Mouse (Mus musculus): ENCODE measurements at regions not wholly inside any gene's neighbourhood (a gene's known extent, or its start where the extent isn't known, plus 50 kb on each side); places are given as distances from the start of the nearest gene placed in this dataset.

- Histone ChIP-seq H3K9me3 (ENCODE audit: low read length) (no peaks in the 10 kb centered on the region), H3K36me3 (ENCODE audit: insufficient read depth, low read length) (no peaks in the 10 kb centered on the region), H3K27me3 (ENCODE audit: insufficient read depth, low read length) (0 out of 2 replicates have a peak, but pooled peaks cover 3% of the 10 kb centered on the region), H3K4me1 (replicated peaks; ENCODE audit: low read depth, low read length) (no peaks in the 10 kb centered on the region), H3K4me3 (replicated peaks; ENCODE audit: low read length) (no peak overlapping the region)
- TF ChIP-seq CTCF (conservative IDR thresholded peaks at IDR 0.05; ENCODE audit: low read length) (no peak), NANOG (IDR thresholded peaks at IDR 0.05; ENCODE audit: borderline replicate concordance, low read length) (no peak), POU5F1 (IDR thresholded peaks at IDR 0.05; ENCODE audit: borderline replicate concordance, low read length) (no peak)
Observed at GRCm38 (mm10) chr5:97831421-97831820, 199.4 kb downstream of the Antxr2 start.

GRCm38 (mm10) chr5:97817485-97817884, 213.4 kb downstream of the Antxr2 start:
- no peaks in the 10 kb centered on the region for H3K27me3 ChIP-seq (ENCODE audit: insufficient read depth, low read length)
- peaks cover 9% of the 10 kb centered on the region for H3K4me1 ChIP-seq (replicated peaks; ENCODE audit: low read depth, low read length)
- no peaks in the 10 kb centered on the region for H3K9me3 ChIP-seq (ENCODE audit: low read length)
- no peak overlapping the region for H3K4me3 ChIP-seq (replicated peaks; ENCODE audit: low read length)
- TF ChIP-seq POU5F1 (IDR thresholded peaks at IDR 0.05; ENCODE audit: borderline replicate concordance, low read length) = no peak
- no peak for TF ChIP-seq CTCF (conservative IDR thresholded peaks at IDR 0.05; ENCODE audit: low read length)
- TF ChIP-seq NANOG (IDR thresholded peaks at IDR 0.05; ENCODE audit: borderline replicate concordance, low read length) = no peak
- no peaks in the 10 kb centered on the region for H3K36me3 ChIP-seq (ENCODE audit: insufficient read depth, low read length)

- no peak for TF ChIP-seq POU5F1 (IDR thresholded peaks at IDR 0.05; ENCODE audit: borderline replicate concordance, low read length)
- TF ChIP-seq NANOG (IDR thresholded peaks at IDR 0.05; ENCODE audit: borderline replicate concordance, low read length) = no peak
- TF ChIP-seq CTCF (conservative IDR thresholded peaks at IDR 0.05; ENCODE audit: low read length) = no peak
- Histone ChIP-seq H3K4me1 (replicated peaks; ENCODE audit: low read depth, low read length) (peaks cover 11% of the 10 kb centered on the region), H3K4me3 (replicated peaks; ENCODE audit: low read length) (no peak overlapping the region), H3K36me3 (ENCODE audit: insufficient read depth, low read length) (no peaks in the 10 kb centered on the region), H3K9me3 (ENCODE audit: low read length) (no peaks in the 10 kb centered on the region), H3K27me3 (ENCODE audit: insufficient read depth, low read length) (no peaks in the 10 kb centered on the region)
Observed at GRCm38 (mm10) chr5:97815357-97815756, 215.5 kb downstream of the Antxr2 start.

- Histone ChIP-seq H3K36me3 (ENCODE audit: insufficient read depth, low read length) (no peaks in the 10 kb centered on the region), H3K9me3 (ENCODE audit: low read length) (no peaks in the 10 kb centered on the region), H3K27me3 (ENCODE audit: insufficient read depth, low read length) (no peaks in the 10 kb centered on the region), H3K4me3 (replicated peaks; ENCODE audit: low read length) (no peak overlapping the region), H3K4me1 (replicated peaks; ENCODE audit: low read depth, low read length) (peaks cover 11% of the 10 kb centered on the region)
- no peak for TF ChIP-seq CTCF (conservative IDR thresholded peaks at IDR 0.05; ENCODE audit: low read length)
- no peak for TF ChIP-seq NANOG (IDR thresholded peaks at IDR 0.05; ENCODE audit: borderline replicate concordance, low read length)
- TF ChIP-seq POU5F1 (IDR thresholded peaks at IDR 0.05; ENCODE audit: borderline replicate concordance, low read length) = no peak
Observed at GRCm38 (mm10) chr5:97814700-97815099, 216.1 kb downstream of the Antxr2 start.

- Histone ChIP-seq H3K27me3 (ENCODE audit: insufficient read depth, low read length) (no peaks in the 10 kb centered on the region), H3K36me3 (ENCODE audit: insufficient read depth, low read length) (no peaks in the 10 kb centered on the region), H3K4me1 (replicated peaks; ENCODE audit: low read depth, low read length) (peaks cover 11% of the 10 kb centered on the region), H3K9me3 (ENCODE audit: low read length) (no peaks in the 10 kb centered on the region), H3K4me3 (replicated peaks; ENCODE audit: low read length) (no peak overlapping the region)
- peak; percentile 33; the same call in 1 of the 2 replicates for TF ChIP-seq NANOG (IDR thresholded peaks at IDR 0.05; ENCODE audit: borderline replicate concordance, low read length)
- TF ChIP-seq CTCF (conservative IDR thresholded peaks at IDR 0.05; ENCODE audit: low read length) = no peak
Observed at GRCm38 (mm10) chr5:97812611-97813350, 218.1 kb downstream of the Antxr2 start.

GRCm38 (mm10) chr5:97809007-97809406, 221.8 kb downstream of the Antxr2 start:
- TF ChIP-seq CTCF (conservative IDR thresholded peaks at IDR 0.05; ENCODE audit: low read length) (no peak), NANOG (IDR thresholded peaks at IDR 0.05; ENCODE audit: borderline replicate concordance, low read length) (no peak), POU5F1 (IDR thresholded peaks at IDR 0.05; ENCODE audit: borderline replicate concordance, low read length) (no peak)
- Histone ChIP-seq H3K4me1 (replicated peaks; ENCODE audit: low read depth, low read length) (peaks cover 11% of the 10 kb centered on the region), H3K4me3 (replicated peaks; ENCODE audit: low read length) (no peak overlapping the region), H3K36me3 (ENCODE audit: insufficient read depth, low read length) (no peaks in the 10 kb centered on the region), H3K9me3 (ENCODE audit: low read length) (no peaks in the 10 kb centered on the region), H3K27me3 (ENCODE audit: insufficient read depth, low read length) (no peaks in the 10 kb centered on the region)

- no peaks in the 10 kb centered on the region for H3K4me1 ChIP-seq (replicated peaks; ENCODE audit: low read depth, low read length)
- H3K4me3 ChIP-seq (replicated peaks; ENCODE audit: low read length) = no peak overlapping the region
- H3K27me3 ChIP-seq (ENCODE audit: insufficient read depth, low read length) = no peaks in the 10 kb centered on the region
- TF ChIP-seq NANOG (IDR thresholded peaks at IDR 0.05; ENCODE audit: borderline replicate concordance, low read length) = no peak
- TF ChIP-seq POU5F1 (IDR thresholded peaks at IDR 0.05; ENCODE audit: borderline replicate concordance, low read length) = no peak
- TF ChIP-seq CTCF (conservative IDR thresholded peaks at IDR 0.05; ENCODE audit: low read length) = no peak
- no peaks in the 10 kb centered on the region for H3K36me3 ChIP-seq (ENCODE audit: insufficient read depth, low read length)
- no peaks in the 10 kb centered on the region for H3K9me3 ChIP-seq (ENCODE audit: low read length)
Observed at GRCm38 (mm10) chr5:97807171-97807570, 223.7 kb downstream of the Antxr2 start.

- Histone ChIP-seq H3K27me3 (ENCODE audit: insufficient read depth, low read length) (no peaks in the 10 kb centered on the region), H3K4me3 (replicated peaks; ENCODE audit: low read length) (no peak overlapping the region), H3K36me3 (ENCODE audit: insufficient read depth, low read length) (no peaks in the 10 kb centered on the region), H3K9me3 (ENCODE audit: low read length) (no peaks in the 10 kb centered on the region), H3K4me1 (replicated peaks; ENCODE audit: low read depth, low read length) (no peaks in the 10 kb centered on the region)
- no peak for TF ChIP-seq POU5F1 (IDR thresholded peaks at IDR 0.05; ENCODE audit: borderline replicate concordance, low read length)
- TF ChIP-seq CTCF (conservative IDR thresholded peaks at IDR 0.05; ENCODE audit: low read length) = no peak
- no peak for TF ChIP-seq NANOG (IDR thresholded peaks at IDR 0.05; ENCODE audit: borderline replicate concordance, low read length)
Observed at GRCm38 (mm10) chr5:97806754-97807153, 224.1 kb downstream of the Antxr2 start.

- TF ChIP-seq POU5F1 (IDR thresholded peaks at IDR 0.05; ENCODE audit: borderline replicate concordance, low read length) (no peak), CTCF (conservative IDR thresholded peaks at IDR 0.05; ENCODE audit: low read length) (no peak), NANOG (IDR thresholded peaks at IDR 0.05; ENCODE audit: borderline replicate concordance, low read length) (no peak)
- no peaks in the 10 kb centered on the region for H3K36me3 ChIP-seq (ENCODE audit: insufficient read depth, low read length)
- no peaks in the 10 kb centered on the region for H3K9me3 ChIP-seq (ENCODE audit: low read length)
- H3K4me3 ChIP-seq (replicated peaks; ENCODE audit: low read length) = no peak overlapping the region
- no peaks in the 10 kb centered on the region for H3K4me1 ChIP-seq (replicated peaks; ENCODE audit: low read depth, low read length)
- H3K27me3 ChIP-seq (ENCODE audit: insufficient read depth, low read length) = no peaks in the 10 kb centered on the region
Observed at GRCm38 (mm10) chr5:97800017-97800416, 230.8 kb downstream of the Antxr2 start.
